ENCODE assay signal across 7 mouse cellular contexts in the genomic region with DNA sequence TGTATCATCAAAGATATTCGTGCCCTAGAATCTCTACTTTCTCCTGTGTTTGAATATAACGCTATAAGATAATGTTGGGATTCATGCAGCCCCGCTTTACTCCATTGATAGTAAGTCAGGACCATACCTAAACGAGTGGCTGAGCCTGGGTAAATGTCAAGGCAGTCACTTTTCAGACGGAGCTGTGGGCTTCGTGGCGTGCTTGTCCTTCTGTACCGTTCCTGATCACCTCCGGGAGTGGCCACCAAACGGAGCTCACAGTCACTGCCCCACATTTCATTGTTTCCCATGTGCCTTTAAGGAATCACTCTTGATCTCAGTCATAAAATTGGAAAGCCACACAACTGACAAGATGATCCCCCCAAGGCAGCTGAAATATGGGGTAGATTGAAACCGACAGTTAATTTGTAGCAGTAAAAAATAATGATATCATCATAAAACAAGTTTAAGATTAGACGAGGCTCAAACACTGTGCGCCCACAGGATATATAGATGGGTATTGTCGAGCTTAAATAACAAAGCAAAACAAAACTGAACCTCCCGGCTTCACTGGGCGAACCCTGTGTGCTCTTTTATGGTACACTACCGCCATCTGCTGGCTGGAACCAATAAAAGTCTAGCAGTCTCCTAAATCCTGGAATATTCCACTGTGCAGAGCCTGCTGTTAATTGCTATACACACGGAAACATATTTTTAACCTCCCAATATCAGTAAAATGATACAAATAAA. TPM values are rescaled to one million over a fixed set of nuclear protein-coding genes. Genes with fewer than 3 reads are reported as not detected.
DNase-seq lines count a peak whose midpoint lies in the region; ATAC-seq and TF ChIP-seq lines count a peak whose summit lies in the region.

No protein-coding gene starts in this region.

- H3K36me3 ChIP-seq in midbrain, embryonic 11.5 days (ENCODE audit: control insufficient read depth, insufficient read depth, low read length): no peaks in the 10 kb centered on the region
- no peaks in the 10 kb centered on the region for H3K36me3 ChIP-seq in small intestine, adult 2 months (ENCODE audit: control insufficient read depth, insufficient read depth, low read length)

- peak; percentile 65; the same call in 1 of the 2 replicates for TF ChIP-seq CTCF in small intestine, adult 2 months (IDR thresholded peaks at IDR 0.05; ENCODE audit: extremely low read depth, insufficient read length, insufficient replicate concordance, low read depth, low read length)

- H3K4me1 ChIP-seq in midbrain, embryonic 11.5 days (ENCODE audit: control insufficient read depth, insufficient read depth, low read length): no peaks in the 10 kb centered on the region
- no peaks in the 10 kb centered on the region for H3K4me1 ChIP-seq in small intestine, adult 2 months (ENCODE audit: control insufficient read depth, insufficient read depth, insufficient read length, low read length)

- H3K27ac ChIP-seq in midbrain, embryonic 11.5 days (ENCODE audit: low read depth, low read length): no peak overlapping the region
- H3K27ac ChIP-seq in small intestine, adult 2 months (ENCODE audit: insufficient read depth, low read depth, low read length): no peak overlapping the region

- H3K27me3 ChIP-seq in midbrain, embryonic 11.5 days (ENCODE audit: control insufficient read depth, insufficient read depth, low read length): no peaks in the 10 kb centered on the region
- H3K27me3 ChIP-seq in small intestine, adult 2 months (ENCODE audit: control insufficient read depth, insufficient read depth, low read length): no peaks in the 10 kb centered on the region

- peak overlapping the region; percentile 34; the same call in 1 of the 2 replicates for H3K9ac ChIP-seq in midbrain, embryonic 11.5 days (ENCODE audit: low read length)

- peak overlapping the region; percentile 32 for H3K4me2 ChIP-seq in midbrain, embryonic 11.5 days

- WGBS in midbrain, embryonic 11.5 days: 29% methylated on average over 18 of the region's 18 CpGs
- 10% methylated on average over 18 of the region's 18 CpGs for WGBS in small intestine, adult 2 months

- ATAC-seq in midbrain, embryonic 11.5 days (ENCODE audit: low FRiP score): peak; percentile 93

- peak; percentile 90 for DNase-seq in adrenal gland, postnatal 10 days
- peak; percentile 82 for DNase-seq in embryo, embryonic 11.5 days (ENCODE audit: low read depth, low spot score)
- peak; percentile 95 for DNase-seq in heart, adult 11 months
- peak; percentile 59 for DNase-seq in kidney, adult 11 months
- peak; percentile 89 for DNase-seq in left cerebral cortex, postnatal 4 days
- DNase-seq in midbrain, embryonic 11.5 days (ENCODE audit: low spot score, missing footprints): peak; percentile 98

- H3K4me3 ChIP-seq in midbrain, embryonic 11.5 days (ENCODE audit: low read depth, low read length): no peak overlapping the region
- H3K4me3 ChIP-seq in small intestine, adult 2 months (ENCODE audit: low read depth, low read length): peak overlapping the region; percentile 17

- intact Hi-C loops in left cerebral cortex, postnatal 4 days (cut with DNase I): loop anchor here (2.0 to 10.0 kb wide), 3 partner anchors 271 to 407 kb away; no protein-coding TSS in a partner anchor

- TF ChIP-seq POLR2A in small intestine, adult 2 months (IDR thresholded peaks at IDR 0.05; ENCODE audit: low read depth, low read length): no peak

- H3K9me3 ChIP-seq in midbrain, embryonic 11.5 days (ENCODE audit: control insufficient read depth, low read length): no peaks in the 10 kb centered on the region

RNA-seq across cellular contexts. Expression of gene Cavin2, which starts 44.8 kb away (rescaled TPM):
- 100 to 1,000 TPM; 134 TPM for total RNA-seq in adrenal gland, postnatal 10 days (2021)
- total RNA-seq in left cerebral cortex, postnatal 4 days (2021): 1 to 10 TPM; 2.9 to 3.4 TPM
- polyA plus RNA-seq in midbrain, embryonic 11.5 days (2014; fragmentation: Nextera tagmentation; extraction: Ambion mirVana): 4.9 and 5.0 TPM in 2 replicates
- polyA plus RNA-seq in small intestine, adult 2 months (2012; rRNA removed): 7.5 and 10.1 TPM in 2 replicates

Comparison
In these comparisons a context has a peak if more than half of its experiments do, and no peak if none do; other contexts are left out.
1. RNA of gene Cavin2, which starts 44.8 kb away (total RNA-seq): 134 TPM in adrenal gland, postnatal 10 days; 2.9 to 3.4 TPM in left cerebral cortex, postnatal 4 days; every median in the first group is over 10 times any median in the second.
2. Peak in every context shown above with its lines, with median percentiles within 50 percentile points of each other: DNase-seq.